Mouse (Mus musculus) CD4-positive, CD25-positive, alpha-beta regulatory T cell (primary cell): Measurements from ENCODE around the gene Olfr135. TPM values are rescaled to one million over a fixed set of nuclear protein-coding genes. Genes with fewer than 3 reads are reported as not detected.

ENCODE experiments used
- polyA plus RNA-seq: library from polyadenylated mRNA; unstranded; fragments of 100-300 nt; shearing (Covaris generic); gene quantifications from one replicate; pipeline ENCODE4 v1.2.1, GENCODE M21; 2017

Olfr135 gene
- not detected for polyA plus RNA-seq

DNA sequence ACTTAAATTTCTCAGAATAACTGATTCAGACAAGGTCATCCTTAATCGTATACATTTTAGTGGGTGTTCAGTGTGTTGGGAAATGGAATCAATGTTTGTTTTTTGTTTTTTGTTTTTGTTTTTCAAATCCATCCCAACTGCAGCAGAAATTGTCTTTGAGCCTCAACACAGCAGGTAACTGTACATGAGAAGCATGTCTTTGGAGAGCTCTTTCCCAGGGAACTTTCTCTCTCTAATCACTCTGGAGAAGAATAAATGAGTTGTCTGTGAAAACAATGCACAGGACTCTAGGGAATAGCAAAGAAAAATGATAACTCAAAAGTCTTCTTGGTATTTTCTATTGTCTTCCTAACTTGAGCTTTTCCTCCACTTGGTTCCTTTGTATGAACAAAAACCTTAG is at the start of gene Olfr135:
TSS of gene Olfr135 (plus strand) at position 301 of the 400 bp plus-strand sequence.

GRCm38 (mm10) chr17:38171088-38171487 is 33.0 kb upstream of the Olfr135 start, which contains the start of gene Olfr134:
TSS of gene Olfr134 (plus strand) at chr17:38171388.

Other genes with a start within 250 kb of the Olfr135 start
- 0.10 TPM for gene Olfr129, start 144.3 kb upstream of the Olfr135 start, polyA plus RNA-seq
- gene Olfr130, start 140.4 kb upstream of the Olfr135 start, polyA plus RNA-seq = not detected
- gene Olfr131, start 115.6 kb upstream of the Olfr135 start, polyA plus RNA-seq = not detected
- gene Olfr132, start 69.8 kb upstream of the Olfr135 start, polyA plus RNA-seq = not detected
- gene Olfr133, start 59.1 kb upstream of the Olfr135 start, polyA plus RNA-seq = not detected
- gene Olfr134, start 32.9 kb upstream of the Olfr135 start, polyA plus RNA-seq = not detected
- gene Olfr138, start 56.7 kb downstream of the Olfr135 start, polyA plus RNA-seq = 0.20 TPM
- gene Olfr137, start 103.2 kb downstream of the Olfr135 start, polyA plus RNA-seq = not detected
- 0.23 TPM for gene Olfr136, start 125.5 kb downstream of the Olfr135 start, polyA plus RNA-seq
- gene Esp36, start 215.8 kb downstream of the Olfr135 start, polyA plus RNA-seq = not detected